Mouse (Mus musculus) R1 (cell line): Measurements from ENCODE around the gene Uimc1.
A peak's percentile ranks its signal among the peaks of the same experiment; 100 is the strongest.
"Not testable (repeated sequence)": the region's sequence is repeated elsewhere in the genome, so short reads cannot be mapped to it uniquely, and the experiment has no call there.

ENCODE experiments used
- DNase-seq: peaks from one replicate; pipeline ENCODE4 v3.0.0-alpha.2; 2018; ENCODE audit warnings: low read depth, low spot score

The Uimc1 gene

DNA sequence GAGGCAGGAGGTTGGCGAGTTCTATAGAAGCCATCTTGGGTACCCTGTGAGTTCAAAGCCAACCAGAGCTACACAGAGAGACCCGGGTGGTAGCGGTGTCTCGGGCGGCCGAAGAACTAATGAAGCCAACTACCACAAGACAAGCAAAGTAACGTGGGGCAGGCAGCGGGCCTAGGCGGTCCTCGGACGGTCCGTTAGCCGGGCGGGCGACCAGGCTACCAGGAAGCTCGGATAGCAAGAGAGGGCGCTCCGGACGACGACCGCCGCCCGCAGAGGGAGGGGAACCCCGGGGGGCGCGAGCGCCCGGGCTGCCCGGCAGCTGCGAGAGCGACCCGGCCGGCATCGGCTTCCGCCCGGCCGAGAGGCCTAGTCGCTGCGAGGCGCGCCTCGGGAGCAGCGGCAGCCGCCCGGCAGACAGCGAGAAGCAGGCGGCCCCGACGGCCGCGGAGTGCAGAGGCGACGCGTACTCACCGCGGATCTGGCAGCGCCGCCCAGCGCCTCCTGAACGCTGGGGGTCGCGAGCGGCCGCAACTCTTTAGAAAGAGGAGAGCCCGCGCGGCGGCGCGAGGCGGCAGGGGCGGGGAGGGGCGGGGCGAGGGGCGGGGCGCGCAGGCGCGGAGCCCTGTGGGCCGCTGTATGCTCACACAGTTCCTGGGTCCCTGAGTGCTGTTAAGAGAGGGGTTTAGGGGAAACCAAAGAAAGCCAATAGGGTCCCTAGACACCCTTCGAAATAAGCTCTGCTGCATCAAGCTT is at the start of gene Uimc1:
Gene Uimc1, minus strand, starts transcription at position 575 of the 753 bp plus-strand sequence.
- peak; percentile 89 for DNase-seq

DNA sequence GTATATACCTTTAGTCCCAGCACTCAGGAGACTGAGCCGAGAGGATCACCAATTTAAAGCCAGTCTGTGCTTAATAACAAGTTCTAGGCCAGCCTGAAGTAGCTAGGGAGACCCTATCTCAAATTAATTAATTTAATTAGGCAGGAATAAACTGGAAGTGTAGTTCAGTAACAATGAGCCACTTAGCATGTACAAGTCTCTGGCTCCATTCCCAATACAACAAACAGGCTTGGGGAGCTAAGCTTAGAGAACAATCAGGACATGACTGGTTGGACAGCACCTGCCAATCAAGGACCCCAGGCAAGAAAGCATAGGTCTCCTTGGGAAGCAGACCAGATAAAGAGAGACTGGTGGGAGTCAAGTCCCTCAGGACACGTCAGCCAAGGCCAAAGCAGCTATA is 40.2 kb upstream of the Uimc1 start:
- peak; percentile 10 for DNase-seq

DNA sequence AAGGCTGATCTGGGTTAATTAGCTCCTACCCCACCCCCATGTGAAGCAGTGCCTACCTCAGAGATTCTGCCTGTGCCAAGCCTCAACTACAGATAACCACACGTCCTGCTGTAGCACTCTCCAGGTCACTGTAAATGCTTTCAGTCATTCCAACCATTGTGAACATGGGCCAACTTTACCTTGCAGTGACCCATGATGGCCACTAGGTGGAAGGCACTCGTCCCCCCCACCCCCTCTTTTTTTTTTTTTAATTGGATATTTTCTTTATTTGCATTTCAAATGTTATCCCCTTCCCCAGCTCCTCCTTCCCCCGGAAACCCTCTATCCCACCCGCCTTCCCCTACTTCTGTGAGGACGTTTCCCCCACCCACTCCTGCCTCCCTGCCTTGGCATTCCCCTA is 35.3 kb upstream of the Uimc1 start:
- DNase-seq: peak; percentile 51

DNA sequence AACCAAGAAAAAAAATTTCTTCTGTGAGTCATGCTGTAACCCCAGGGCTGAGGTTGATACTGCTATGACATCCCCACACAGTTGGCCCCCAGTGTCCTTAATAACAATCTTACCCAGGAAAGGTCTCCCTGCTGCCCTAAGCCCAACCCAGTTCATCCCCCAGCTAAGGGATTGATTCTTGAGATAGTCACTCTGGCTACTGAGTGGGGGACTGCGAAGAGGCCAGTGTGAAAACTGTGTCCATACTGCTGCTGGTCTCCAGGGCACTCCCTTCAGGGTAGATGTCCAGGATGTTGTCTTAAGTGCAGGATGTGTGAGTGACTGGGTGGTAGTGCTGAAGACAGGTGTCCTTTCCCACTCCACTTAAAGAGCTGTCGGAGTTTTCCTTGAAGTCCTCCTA is 33.3 kb upstream of the Uimc1 start, which contains the start of gene Gm17617:
Gene Gm17617, minus strand, starts transcription at position 101 of the 400 bp plus-strand sequence.
- DNase-seq: no peak

DNA sequence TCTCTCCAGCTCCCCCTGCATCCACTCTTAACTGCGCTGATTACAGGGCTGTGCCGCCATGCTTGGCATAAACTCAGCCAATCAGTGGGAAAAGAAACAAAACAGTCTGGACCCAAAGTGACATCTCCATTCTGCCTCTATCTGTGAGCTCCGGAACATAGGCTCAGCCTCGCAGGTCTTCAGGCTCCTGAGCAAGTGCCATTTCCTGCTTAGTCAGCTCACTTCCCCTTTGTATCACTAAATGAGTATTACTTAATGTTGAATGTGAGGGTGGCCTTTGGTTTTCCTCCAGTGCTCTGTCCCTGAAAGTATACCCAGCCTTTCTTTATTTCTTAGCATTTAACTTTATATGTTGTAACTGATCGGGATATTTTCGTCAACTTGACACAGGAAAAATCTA is 24.8 kb upstream of the Uimc1 start:
- DNase-seq: no peak

DNA sequence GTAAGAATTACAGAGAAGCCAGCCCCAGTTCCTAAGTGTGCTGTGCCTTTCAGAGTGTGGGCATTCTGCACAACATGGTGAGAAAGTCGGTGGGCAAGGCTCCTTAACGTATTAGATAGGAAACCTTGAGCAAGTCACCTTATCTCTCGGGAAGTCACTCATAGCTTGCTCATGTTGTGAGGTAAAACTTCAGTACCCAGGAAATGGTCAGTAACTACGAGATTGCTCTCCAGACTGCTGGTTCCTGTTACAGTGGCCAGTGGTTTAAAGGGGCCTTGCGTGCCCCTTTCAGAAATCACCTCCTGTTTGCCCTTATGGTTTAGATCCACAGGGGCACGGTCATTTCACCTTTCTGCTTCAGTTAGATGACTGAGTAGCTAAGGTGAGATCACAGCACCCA is 14.3 kb upstream of the Uimc1 start:
- no peak for DNase-seq

DNA sequence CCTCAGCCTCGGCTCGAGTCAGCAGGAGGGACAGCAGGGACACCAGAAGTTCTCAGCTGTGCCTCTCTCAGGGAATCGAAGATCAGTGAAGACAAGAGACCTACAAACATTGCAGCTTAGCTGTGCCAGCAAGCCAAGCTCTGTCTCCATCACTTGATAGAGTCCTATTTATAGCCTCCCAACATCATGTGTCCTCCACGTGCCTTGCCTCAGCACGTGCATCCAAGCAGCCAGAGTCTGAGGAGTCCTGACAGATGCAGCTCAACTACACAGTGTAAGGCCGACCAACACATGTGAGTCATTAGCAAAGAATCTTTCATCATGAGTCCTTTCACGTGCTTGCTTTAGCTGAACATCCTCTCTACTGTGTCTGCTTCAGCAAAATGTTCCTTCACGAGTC is 7.6 kb upstream of the Uimc1 start:
- no peak for DNase-seq

DNA sequence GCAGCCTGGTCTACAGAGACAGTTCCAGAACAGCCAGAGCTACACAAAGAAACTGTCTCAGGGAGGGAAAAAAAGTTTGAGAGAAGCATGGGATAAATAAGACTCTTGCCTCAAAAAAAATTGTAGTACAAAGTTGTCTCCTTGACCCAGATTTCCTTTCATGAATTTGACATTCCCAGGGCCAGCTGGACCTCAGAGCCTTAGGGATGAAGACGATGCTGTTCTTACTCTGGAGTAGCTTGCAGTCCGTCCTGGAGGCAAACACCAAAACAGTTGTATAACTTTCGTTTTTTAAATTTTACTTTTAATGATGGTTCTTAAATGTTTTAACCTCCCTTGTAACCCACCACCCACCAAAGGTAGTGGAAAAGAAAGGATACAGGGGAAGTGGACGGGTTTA is 7.0 kb upstream of the Uimc1 start:
- no peak for DNase-seq

DNA sequence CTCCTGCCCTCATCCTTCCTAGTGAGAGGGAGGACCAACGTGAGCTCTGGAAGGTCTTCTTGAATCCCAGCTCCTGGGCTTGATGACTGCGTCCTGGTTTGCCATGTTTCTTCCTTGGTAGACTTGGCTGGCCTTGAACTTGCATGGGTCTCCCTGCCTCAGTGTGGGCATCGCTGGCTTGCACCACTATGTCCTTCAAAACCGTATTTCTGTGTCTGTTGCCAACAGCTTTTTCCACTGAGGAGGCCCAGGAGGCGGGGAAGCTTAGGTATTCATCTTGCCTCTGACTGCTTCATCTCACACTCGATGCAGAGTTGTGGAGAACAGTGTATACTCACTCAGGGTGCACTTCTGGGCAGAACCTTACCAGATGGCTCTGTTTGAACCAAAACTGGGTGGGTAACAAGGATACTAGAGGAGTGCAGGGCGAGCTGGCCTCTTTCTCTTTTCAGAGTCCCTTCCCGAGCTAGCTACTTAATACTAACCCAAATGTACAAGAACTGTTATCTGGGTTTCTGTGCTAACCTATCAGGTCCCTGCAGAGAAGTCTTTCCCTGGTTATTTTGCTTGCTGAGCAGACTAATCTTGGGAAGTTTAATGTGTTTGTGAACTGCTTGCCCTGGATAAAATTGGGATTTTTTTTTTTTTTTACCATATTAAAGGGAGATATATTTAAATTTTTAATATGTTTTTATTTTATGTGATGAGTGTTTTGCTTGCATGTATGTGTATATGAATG is 6.0 kb upstream of the Uimc1 start:
- no peak for DNase-seq

DNA sequence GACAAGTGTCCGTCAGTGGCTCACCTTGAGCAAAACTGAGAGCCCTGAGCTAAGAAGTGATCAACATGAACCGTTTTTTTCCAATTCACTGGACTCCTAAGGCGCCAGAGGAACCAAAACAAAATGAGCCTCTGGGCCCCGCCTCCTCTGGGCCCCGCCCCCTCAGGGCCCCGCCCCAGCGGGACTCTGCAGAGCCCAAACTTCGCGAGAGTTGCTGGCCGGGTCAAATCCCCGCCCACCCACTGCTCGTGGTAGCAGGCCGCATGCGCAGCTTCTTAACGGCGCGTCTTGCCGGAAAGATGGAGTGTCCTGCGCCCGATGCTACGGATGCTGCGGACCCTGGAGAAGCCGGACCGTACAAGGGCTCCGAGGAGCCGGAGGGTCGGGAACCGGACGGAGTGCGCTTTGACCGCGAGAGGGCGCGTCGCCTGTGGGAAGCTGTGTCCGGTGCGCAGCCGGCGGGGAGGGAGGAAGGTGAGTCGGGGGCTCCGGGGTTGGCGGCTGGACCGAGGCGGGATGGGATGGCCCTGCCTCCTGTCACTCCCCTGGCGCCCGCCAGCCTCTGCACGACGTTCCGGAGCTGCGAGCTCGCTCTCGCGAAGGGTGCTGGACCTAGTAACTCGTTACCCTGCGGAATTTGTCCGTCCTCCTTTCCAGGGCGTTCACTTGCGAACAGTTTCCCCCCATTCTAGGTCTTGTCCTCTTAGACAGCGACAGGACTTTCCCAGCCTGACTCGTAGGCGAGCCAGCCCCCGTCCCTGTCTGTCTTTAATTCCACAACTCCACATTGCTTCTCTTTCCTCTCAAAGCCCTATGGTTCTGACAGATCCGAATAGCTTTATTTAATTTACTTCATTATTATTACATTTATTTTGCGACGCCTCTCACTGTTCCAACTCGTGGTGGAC is 5.2 kb upstream of the Uimc1 start, which contains the start of gene Zfp346:
Gene Zfp346, plus strand, starts transcription at position 267 of the 908 bp plus-strand sequence.
- peak; percentile 96 for DNase-seq

DNA sequence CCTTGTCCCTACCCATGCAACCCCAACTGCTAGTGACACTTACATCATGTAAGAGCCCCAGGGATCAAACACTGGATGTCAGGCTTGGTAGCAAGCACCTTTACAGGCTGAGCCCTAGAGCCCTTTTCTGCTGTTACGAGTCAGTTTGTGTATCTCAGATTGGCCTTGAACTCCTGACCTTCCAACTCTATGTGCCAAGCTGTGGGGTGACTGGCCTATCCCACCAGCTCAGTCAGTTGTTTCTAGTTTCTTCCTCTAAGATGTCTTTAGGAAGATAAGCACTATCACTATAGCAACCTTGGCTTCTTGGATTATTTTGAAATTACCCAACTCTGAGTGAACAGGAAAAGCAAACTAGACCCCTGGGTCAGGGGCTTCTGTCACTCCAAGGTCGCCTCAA is 3.3 kb upstream of the Uimc1 start:
- DNase-seq: no peak

DNA sequence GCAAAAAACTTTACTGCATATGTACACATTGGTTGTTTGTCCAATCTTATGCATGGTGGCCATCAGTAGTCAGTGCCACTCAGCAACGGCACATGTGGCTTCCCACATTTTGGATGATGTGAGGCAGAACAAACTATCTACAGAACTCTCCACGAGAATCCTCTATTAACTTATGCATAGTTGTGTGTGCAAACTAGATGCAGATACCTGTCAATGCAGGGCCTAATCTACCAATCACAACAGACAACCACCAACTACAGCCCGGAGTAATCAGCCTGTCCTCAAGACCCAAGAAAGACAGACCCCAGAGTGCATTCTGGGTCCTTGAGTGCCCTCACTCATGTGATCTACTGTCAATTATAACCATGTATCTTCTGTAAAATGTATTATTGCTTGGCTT is 2.3 kb upstream of the Uimc1 start:
- DNase-seq: no peak

DNA sequence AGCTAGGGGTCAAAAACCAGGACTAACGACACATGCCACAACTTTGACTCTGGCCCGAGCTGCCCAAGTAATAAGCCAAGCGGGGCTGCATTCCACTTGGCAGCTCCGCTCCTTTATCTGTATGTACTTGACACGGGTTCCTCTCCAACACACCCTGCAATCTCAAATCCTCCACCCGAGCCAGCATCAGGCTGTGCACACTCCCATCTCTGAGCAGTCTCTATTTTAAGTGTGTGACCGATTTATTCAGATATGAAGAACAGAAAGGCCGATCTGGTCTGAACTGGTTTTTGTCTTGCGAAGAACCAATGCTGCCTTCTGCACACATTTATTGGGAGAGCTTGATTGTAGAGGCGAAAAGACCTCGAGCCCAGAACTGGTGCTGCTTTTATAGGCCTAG is 1.5 kb upstream of the Uimc1 start:
- peak; percentile 57 for DNase-seq

DNA sequence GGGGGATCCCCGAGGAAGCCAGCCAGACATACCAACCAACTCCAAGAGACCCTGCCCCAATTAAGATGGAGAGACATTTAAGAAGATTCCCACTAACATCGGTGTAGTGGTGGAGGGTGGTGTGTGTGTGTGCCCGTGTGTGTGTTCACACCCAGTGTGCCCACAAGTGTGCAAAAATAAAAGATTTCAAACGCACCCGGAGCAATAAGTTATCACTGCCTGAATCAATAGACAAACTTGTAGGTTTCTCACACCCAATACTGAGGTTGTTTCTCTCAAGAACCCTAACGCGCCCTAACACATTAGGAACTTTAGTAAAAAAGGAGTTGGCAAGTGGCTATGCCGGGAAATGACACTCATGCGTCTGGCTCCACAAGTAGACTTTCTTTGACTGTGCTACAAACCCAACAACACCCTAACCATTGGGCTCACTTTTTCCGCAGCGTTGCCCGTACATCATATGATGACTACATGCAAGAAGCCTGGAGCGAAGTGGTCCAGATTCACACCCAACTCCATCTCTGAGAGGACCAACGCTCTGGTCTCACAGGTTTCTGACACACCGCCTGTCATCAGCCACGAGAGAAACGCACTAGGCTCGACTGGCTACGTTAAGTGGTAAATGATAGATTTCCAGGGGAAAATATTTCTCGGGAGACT is 904 bp downstream of the Uimc1 start:
- peak; percentile 71 for DNase-seq

DNA sequence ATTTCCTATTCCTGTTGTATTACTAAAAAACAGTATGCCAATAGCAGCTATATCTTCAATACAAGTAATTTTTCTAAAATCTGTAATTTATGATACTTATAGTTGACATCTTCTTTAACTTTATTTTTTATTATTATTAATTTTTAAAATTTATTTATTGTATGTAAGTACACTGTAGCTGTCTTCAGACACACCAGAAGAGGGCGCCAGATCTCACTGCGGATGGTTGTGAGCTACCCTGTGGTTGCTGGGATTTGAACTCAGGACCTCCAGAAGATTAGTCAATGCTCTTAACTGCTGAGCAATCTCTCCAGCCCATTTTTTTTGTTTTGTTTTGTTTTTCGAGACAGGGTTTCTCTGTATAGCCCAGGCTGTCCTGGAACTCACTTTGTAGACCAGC is 2.3 kb downstream of the Uimc1 start:
- not testable (repeated sequence) for DNase-seq

DNA sequence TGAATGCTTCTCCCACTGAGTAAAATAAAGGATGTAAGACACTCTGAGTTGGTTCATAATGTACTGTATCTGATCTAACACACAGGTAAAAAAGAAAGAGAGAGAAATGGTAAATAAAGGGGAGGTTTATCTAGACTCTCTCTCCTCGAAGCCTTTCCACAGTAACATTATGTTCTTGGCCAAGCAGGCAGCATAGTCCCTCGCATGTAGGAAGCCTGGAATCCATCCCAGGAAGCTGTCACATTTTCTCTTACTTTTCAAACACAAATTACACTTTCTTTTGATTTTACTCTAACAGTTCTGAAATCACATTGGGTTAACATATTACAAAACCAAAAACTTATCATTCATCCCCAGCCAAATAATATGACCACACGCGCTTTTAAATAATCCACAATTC is 7.5 kb downstream of the Uimc1 start:
- no peak for DNase-seq

DNA sequence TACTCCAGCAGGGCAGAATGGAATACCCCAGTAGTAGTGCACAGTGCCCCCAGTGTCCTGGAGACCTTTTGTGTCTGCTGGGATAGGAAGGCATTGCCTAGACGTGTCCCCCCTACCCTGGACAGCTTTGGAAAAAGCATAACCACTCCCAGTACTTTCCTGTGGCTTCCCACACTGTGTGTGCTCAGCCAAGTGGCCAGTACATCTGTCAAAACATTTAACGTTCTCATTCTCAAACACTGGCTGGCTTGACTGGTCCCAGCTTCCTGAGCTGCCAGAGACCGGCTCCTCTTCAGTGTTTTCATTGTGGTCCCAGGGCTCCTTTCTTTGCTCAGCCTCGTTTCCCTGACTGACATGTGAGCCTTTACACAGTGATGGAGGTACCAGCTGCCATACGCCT is 24.5 kb downstream of the Uimc1 start:
- no peak for DNase-seq

DNA sequence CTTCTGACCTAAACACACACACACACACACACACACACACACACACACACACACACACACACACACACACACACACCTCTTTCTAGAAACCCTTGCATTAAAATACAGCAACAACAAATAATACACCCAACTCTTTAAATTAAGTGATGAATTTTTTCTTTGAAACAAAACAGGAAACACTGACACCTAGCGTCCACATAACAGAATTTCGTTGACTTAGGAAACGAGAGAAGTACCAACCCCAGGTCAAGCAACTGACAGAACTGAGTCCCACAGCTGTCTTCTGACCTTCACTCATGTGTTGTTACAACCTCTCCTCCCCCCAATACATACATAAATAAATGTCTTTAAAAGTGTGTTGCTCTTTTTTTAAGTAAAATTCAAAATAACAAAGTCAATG is 28.8 kb downstream of the Uimc1 start:
- peak; percentile 40 for DNase-seq

DNA sequence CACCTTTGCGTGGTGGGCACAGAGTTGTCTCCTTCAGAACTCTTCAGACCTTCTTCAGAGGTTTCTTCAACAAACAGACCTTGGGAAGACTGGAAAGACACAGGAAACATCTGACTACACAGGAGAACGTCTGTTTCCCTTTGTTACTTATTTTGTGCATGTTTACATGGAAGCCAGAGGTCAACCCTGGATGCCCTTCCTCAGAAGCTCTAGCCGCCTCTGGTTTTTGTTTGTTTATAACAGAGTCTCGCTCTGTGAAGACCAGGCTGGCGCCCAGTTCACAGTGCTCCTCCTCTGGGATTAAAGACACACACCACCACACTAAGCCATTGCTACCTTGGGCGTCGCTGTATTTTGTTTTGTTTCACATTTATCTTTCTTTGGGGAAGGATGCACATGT is 30.4 kb downstream of the Uimc1 start:
- DNase-seq: no peak

DNA sequence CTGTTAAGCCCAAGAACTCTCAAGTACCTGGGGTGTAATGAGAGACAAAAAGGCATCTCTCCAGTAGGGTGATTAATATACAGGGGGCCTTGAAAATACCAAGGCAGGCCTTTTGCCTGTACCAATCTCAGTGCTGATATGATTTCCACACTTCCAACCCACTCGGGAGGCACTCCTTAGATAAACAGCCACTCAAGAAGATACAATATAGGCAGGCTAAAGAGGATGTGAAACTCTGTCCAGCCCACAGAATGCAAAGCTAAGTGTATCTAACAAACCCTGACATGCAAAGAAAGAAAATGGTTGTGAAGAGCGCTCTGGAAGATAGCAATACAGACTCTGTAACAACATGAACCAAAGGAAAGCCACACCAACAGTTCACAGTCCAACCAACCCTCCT is 36.8 kb downstream of the Uimc1 start:
- DNase-seq: no peak

DNA sequence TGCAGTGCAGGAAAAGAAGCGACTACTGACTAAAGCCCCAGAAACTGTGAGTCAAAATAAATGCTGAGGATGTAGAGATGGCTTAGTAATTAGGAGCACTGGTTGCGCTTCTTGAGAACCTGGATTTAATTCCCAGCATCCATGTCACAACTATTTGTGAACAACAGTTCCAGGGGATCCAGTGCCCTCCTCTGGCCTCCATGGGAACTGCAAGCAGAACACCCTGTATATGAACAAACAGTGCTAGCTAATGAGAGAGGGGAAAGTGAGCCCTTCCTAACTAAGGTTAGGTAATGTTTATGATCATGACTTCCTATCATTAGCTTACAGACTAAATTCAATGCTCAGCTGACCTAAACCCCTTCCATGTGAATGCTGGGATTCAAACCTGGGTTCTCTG is 42.1 kb downstream of the Uimc1 start:
- peak; percentile 63 for DNase-seq

DNA sequence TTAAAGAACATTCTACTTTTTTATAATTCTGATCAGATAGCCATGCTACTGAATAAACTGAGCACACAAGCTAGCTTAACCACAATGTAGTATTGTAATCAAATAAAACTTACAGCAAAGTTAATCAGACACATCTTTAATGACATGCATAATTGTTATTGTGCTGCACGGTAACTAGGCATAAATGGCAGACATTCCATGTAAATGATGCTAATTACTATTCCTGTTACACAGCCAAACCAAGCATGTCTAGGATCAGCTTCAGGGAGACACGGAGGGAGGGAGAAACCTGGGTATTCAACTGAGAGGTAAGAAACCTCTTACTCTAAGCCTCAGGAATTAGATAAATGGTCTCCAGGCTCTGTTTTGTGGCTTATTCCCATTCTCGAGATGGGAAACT is 52.4 kb downstream of the Uimc1 start:
- no peak for DNase-seq
